ENCODE assay signal across 24 mouse cellular contexts in the genomic region with DNA sequence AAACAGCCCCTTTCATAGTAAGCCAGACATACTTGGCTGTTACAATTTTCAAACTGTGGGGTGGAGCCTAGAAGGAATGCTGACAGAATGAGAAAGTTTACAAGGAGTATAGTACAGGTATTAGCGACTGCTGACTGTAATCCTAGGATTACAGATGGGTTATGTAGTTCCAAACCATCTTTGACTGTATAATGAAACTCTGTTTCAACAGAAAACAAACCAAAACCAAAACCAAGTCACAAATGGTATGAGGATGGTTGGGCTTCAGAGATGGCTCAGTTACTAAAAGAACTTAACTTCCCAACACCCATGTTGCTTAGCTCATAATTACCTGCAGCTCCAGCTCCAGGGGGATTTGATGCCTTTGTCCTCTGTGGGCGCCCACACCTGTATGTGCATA. TPM values are rescaled to one million over a fixed set of nuclear protein-coding genes. Genes with fewer than 3 reads are reported as not detected.
DNase-seq lines count a peak whose midpoint lies in the region; ATAC-seq and TF ChIP-seq lines count a peak whose summit lies in the region.
"Had no signal": no experiment of that assay in that cellular context is flagged by ENCODE, and none has a peak within 500 bp of the region (broad histone marks: within the 10 kb centered on the region; RNA-seq: fewer than 3 reads in every experiment).

No protein-coding gene starts in this region.

- no peak overlapping the region for H3K9ac ChIP-seq in liver, embryonic 12.5 days
- no peak overlapping the region for H3K9ac ChIP-seq in liver, postnatal 0 days (replicated peaks)
- H3K9ac ChIP-seq: forebrain, embryonic 13.5 days; heart, embryonic 13.5 days; hindbrain, embryonic 12.5 days had no signal

- no peak for ATAC-seq in liver, embryonic 12.5 days
- no peak for ATAC-seq in liver, postnatal 0 days
- ATAC-seq in activated CD4-positive, CD25-positive, alpha-beta regulatory T cell, adult 4 months: peak; percentile 38
- ATAC-seq in hematopoietic stem cell, adult 5-6 weeks (replicated peaks in 1 of 2; ENCODE audit: insufficient read depth in 1 of 2, low FRiP score in 2 of 2, low TSS enrichment in 1 of 2, low read depth in 1 of 2, poor library complexity in 2 of 2, severe bottlenecking in 2 of 2): peak; percentile 17 to 57; a peak in 3 of 4 replicates
- ATAC-seq: forebrain, embryonic 13.5 days; hindbrain, embryonic 16.5 days had no signal

- no peaks in the 10 kb centered on the region for H3K9me3 ChIP-seq in liver, embryonic 12.5 days (replicated peaks)
- no peaks in the 10 kb centered on the region for H3K9me3 ChIP-seq in liver, postnatal 0 days (ENCODE audit: low read length)
- H3K9me3 ChIP-seq: embryonic facial prominence, embryonic 10.5 days; forebrain, embryonic 13.5 days; heart, embryonic 13.5 days; hindbrain, embryonic 12.5 days had no signal

- no peak for TF ChIP-seq CTCF in liver, postnatal 0 days (IDR thresholded peaks at IDR 0.05; ENCODE audit: low read depth)

- no peak overlapping the region for H3K4me3 ChIP-seq in liver, embryonic 12.5 days
- no peak overlapping the region for H3K4me3 ChIP-seq in liver, postnatal 0 days (ENCODE audit: low read depth, low read length)
- H3K4me3 ChIP-seq: embryonic facial prominence, embryonic 10.5 days; forebrain, embryonic 13.5 days; gastrocnemius, adult 2 months; heart, embryonic 13.5 days; hindbrain, embryonic 12.5 days had no signal

- H3K27me3 ChIP-seq in liver, embryonic 12.5 days (replicated peaks): no peaks in the 10 kb centered on the region
- H3K27me3 ChIP-seq in liver, postnatal 0 days (ENCODE audit: insufficient read depth, low read length): no peaks in the 10 kb centered on the region
- H3K27me3 ChIP-seq: forebrain, embryonic 13.5 days; heart, embryonic 13.5 days; hindbrain, embryonic 12.5 days had no signal

- no peak for TF ChIP-seq EP300 in liver, postnatal 0 days (IDR thresholded peaks at IDR 0.05; ENCODE audit: low read depth)

- 0 out of 2 replicates have a peak overlapping the region, but pooled peaks have one; percentile 10 for H3K27ac ChIP-seq in liver, embryonic 12.5 days
- H3K27ac ChIP-seq in liver, postnatal 0 days (ENCODE audit: low read depth): no peak overlapping the region
- H3K27ac ChIP-seq: embryonic facial prominence, embryonic 10.5 days; forebrain, embryonic 13.5 days; gastrocnemius, adult 2 months; heart, embryonic 13.5 days; hindbrain, embryonic 12.5 days had no signal

- no peak overlapping the region for H3K4me2 ChIP-seq in liver, embryonic 12.5 days
- H3K4me2 ChIP-seq in liver, postnatal 0 days (ENCODE audit: low read depth, low read length): no peak overlapping the region
- H3K4me2 ChIP-seq: forebrain, embryonic 13.5 days; heart, embryonic 13.5 days; hindbrain, embryonic 12.5 days had no signal

- H3K36me3 ChIP-seq in liver, embryonic 12.5 days: no peaks in the 10 kb centered on the region
- no peaks in the 10 kb centered on the region for H3K36me3 ChIP-seq in liver, postnatal 0 days (replicated peaks; ENCODE audit: insufficient read depth, low read length)
- H3K36me3 ChIP-seq: embryonic facial prominence, embryonic 10.5 days; heart, embryonic 13.5 days; hindbrain, embryonic 12.5 days had no signal

- DNase-seq in liver, postnatal 0 days: no peak
- DNase-seq in kidney, adult 8-10 months: no peak
- DNase-seq in right cerebral cortex, postnatal 14 days: no peak
- no peak for DNase-seq in lung, adult 18-20 months
- DNase-seq: adrenal gland, postnatal 14 days; cerebellum, adult 18-20 months; cerebellum, adult 9-11 months; cerebellum, postnatal 36 days; gastrocnemius, adult 2 months; gastrocnemius, postnatal 25 days; heart, adult 11 months; heart, postnatal 36 days had no signal

- 58% methylated on average over 2 of the region's 2 CpGs for WGBS in liver, embryonic 12.5 days (ENCODE audit: insufficient replicate concordance)
- WGBS in liver, postnatal 0 days (ENCODE audit: insufficient replicate concordance): 71% methylated on average over 2 of the region's 2 CpGs

- H3K4me1 ChIP-seq in liver, embryonic 12.5 days: no peaks in the 10 kb centered on the region
- H3K4me1 ChIP-seq in liver, postnatal 0 days (ENCODE audit: insufficient read depth): no peaks in the 10 kb centered on the region
- H3K4me1 ChIP-seq: embryonic facial prominence, embryonic 10.5 days; forebrain, embryonic 13.5 days; heart, embryonic 13.5 days; hindbrain, embryonic 12.5 days had no signal

RNA-seq across cellular contexts. Expression of gene 4922502D21Rik, which starts 15.1 kb away (rescaled TPM):
- polyA plus RNA-seq in liver, embryonic 12.5 days (2016; fragmentation: Nextera tagmentation; extraction: Ambion mirVana): not detected in 2 replicates
- polyA plus RNA-seq in liver, postnatal 0 days (2015; fragmentation: Nextera tagmentation; extraction: Ambion mirVana): not detected in 2 replicates
- not detected for polyA plus RNA-seq in activated CD4-positive, CD25-positive, alpha-beta regulatory T cell, adult 4 months (2017; shearing (Covaris generic))
- total RNA-seq in hematopoietic stem cell, adult 5-6 weeks (2017): not detected in 2 replicates
- total RNA-seq: adrenal gland, postnatal 14 days; ES-E14; gastrocnemius, adult 2 months; gastrocnemius, postnatal 25 days; heart, postnatal 36 days had no signal
- polyA plus RNA-seq: C2C12; embryonic facial prominence, embryonic 10.5 days; embryonic facial prominence, embryonic 14.5 days; forebrain, embryonic 13.5 days; heart, embryonic 13.5 days; heart, postnatal 0 days; hindbrain, embryonic 12.5 days; hindbrain, embryonic 16.5 days had no signal

RNA-seq across cellular contexts. Expression of gene Clec12a, which starts 26.0 kb away (rescaled TPM):
- 2.7 and 3.3 TPM in 2 replicates for polyA plus RNA-seq in liver, embryonic 12.5 days (2016; fragmentation: Nextera tagmentation; extraction: Ambion mirVana)
- polyA plus RNA-seq in liver, postnatal 0 days (2015; fragmentation: Nextera tagmentation; extraction: Ambion mirVana): 14.2 and 14.6 TPM in 2 replicates
- under 1 TPM; 0.44 to 0.61 TPM for polyA plus RNA-seq in activated CD4-positive, CD25-positive, alpha-beta regulatory T cell, adult 4 months (2017; shearing (Covaris generic))
- 85.2 and 94.1 TPM in 2 replicates for total RNA-seq in hematopoietic stem cell, adult 5-6 weeks (2017)
- total RNA-seq: ES-E14 had no signal
- polyA plus RNA-seq: C2C12 had no signal

RNA-seq across cellular contexts. Expression of gene Cd69, which starts 41.2 kb away (rescaled TPM):
- 1.3 TPM in 2 replicates for polyA plus RNA-seq in liver, embryonic 12.5 days (2016; fragmentation: Nextera tagmentation; extraction: Ambion mirVana)
- polyA plus RNA-seq in liver, postnatal 0 days (2015; fragmentation: Nextera tagmentation; extraction: Ambion mirVana): 1.0 and 1.5 TPM in 2 replicates
- 100 to 1,000 TPM; 233 to 245 TPM for polyA plus RNA-seq in activated CD4-positive, CD25-positive, alpha-beta regulatory T cell, adult 4 months (2017; shearing (Covaris generic))
- total RNA-seq in hematopoietic stem cell, adult 5-6 weeks (2017): 340 and 460 TPM in 2 replicates
- total RNA-seq: gastrocnemius, adult 2 months had no signal
- polyA plus RNA-seq: C2C12; embryonic facial prominence, embryonic 10.5 days; forebrain, embryonic 13.5 days; heart, embryonic 13.5 days; heart, postnatal 0 days; hindbrain, embryonic 12.5 days had no signal

Comparison
In these comparisons a context has a peak if more than half of its experiments do, and no peak if none do; other contexts are left out.
1. ATAC-seq: peak in activated CD4-positive, CD25-positive, alpha-beta regulatory T cell, adult 4 months (single experiment) and hematopoietic stem cell, adult 5-6 weeks (2 of 2); none in liver, embryonic 12.5 days (single experiment) and liver, postnatal 0 days (single experiment).
2. RNA of gene Cd69, which starts 41.2 kb away (polyA plus RNA-seq): 233 to 245 TPM in activated CD4-positive, CD25-positive, alpha-beta regulatory T cell, adult 4 months; 1.0 to 1.5 TPM in liver, postnatal 0 days and 1.3 TPM in liver, embryonic 12.5 days; every median in the first group is over 10 times any median in the second.